Mouse (Mus musculus): ENCODE results near the gene Unk.

The Unk gene

GRCm38 (mm10) chr11:116110131-116110530 lies 80.0 kb downstream of the Unk start:
- no peak for DNase-seq

GRCm38 (mm10) chr11:116110540-116110939 lies 80.4 kb downstream of the Unk start:
- DNase-seq: no peak
